Mouse (Mus musculus) C3H10T1/2 (cell line): ENCODE data around the gene Eprs. TPM values are rescaled to one million over a fixed set of nuclear protein-coding genes. Genes with fewer than 3 reads are reported as not detected.

Experiments
- polyA plus RNA-seq, 2 experiments: library from polyadenylated mRNA; unstranded; fragments of >200 nt; fragmentation: generic; extraction: Trizol; gene quantifications; one replicate each; pipeline ENCODE4 v1.2.1; 2012; ENCODE audit warnings: missing spikeins in 2 of 2

The Eprs gene
- polyA plus RNA-seq = 10 to 100 TPM in 1 of 2 experiments, 1 to 10 TPM in 1; 6.9 to 24.9 TPM

DNA sequence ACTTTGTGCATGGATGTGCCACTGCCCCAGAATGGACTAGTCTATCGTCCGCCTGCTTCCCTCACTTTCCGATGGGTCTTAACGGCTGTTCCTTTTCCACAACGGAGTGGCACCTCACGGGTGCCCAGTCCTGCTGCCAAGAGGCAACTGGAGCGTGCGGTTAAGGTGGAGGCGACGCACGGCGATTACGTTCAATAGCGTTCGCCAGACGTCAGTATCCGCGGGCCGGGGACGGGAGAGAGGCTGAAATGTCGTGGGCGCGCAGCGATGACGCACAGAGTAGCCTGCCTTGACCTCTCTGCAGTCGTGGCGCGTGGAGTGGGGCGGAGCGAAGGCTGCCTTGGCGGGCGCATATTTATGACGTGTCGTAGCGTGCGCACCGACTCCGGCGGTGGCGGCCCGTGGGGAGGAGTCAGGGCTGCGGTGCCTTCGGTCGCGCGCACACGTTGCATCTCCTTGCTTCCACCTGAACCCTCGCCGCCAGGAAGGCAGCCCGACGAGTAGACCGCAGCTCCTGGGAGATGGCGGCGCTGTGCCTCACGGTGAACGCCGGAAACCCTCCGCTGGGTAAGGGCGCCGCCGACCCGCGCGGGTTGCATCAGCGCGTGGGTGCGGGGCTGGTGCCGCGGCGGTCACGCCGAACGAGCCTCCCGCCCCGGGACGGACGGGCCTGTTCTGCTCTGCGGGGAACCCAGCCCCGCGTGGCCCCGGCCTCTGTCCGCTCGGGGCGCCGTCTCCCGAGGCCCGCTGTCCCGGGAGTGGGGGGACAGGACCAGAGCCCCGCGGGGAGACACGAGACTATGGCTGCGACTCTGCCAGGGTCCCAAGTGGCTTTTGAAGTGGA lies at the start of gene Eprs:
Eprs (plus strand) TSS at position 368 of the 844 bp plus-strand sequence.

DNA sequence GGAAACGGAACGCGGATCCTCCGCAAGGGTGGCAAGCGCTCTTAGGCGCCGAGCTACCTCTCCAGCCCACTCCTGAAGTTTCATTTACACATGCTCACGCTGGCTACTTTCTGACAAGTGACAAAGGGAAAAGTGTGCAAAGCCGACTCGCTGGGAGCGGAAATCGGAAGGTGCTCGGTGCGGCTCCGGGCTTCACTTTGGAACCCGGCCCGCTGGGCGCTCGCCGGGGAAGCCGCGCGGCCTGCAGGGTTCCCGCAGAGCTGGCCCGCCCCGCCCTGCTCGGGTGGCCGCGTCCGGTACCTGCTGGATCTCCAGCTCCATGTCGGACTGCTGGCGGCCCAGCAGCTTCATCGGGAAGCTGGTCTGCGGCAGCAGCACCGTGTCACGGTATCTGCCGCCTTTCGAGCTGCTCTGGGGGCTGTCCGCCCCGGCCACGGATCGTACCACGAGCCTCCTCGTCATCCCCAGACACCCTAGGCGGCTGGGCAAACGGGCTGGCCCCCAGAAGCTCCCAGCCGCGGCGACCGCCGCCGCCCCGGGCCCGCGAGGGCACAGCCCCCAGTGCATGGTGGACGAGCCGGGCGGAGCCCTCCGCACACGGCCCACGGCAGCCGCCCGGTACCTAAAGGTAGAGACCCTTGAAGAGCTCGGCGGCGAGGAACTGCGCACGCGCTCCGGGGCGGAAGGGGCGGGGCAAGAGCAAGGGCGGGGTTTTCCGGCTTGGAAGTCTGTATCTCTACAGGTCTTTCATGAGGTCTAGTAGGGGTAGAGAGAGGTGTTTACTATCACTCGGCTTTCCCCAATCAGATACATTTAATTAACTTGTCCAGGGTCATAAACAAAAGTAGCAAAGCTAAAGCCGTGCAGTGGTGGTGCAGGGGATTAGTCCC lies 33.9 kb upstream of the Eprs start, which contains the start of gene Iars2:
Iars2 (minus strand) TSS at position 676 of the 890 bp plus-strand sequence.

DNA sequence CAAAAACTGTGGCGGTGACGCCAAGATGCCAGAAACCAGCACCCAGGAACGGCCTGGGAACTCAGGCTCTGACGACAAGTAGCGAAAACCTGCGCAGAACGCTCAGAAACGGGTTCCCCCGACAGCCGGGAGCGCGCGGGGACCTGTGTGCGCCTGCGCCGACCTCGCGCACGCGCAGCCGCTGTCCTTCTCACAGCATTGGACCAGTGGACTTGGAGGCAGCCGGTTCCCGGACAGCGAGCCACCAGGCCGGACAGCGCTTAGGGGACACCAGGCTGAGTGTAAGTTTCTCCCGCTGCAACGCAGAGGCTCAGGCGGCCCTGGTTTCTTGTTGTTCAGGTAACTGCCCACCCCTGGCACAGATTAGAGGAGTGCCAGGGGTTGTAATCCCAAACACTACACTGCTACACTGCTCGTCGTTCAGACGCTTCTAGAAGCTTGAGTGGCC lies 30.8 kb upstream of the Eprs start, which contains the start of gene Bpnt1:
Bpnt1 (plus strand) TSS at position 167 of the 448 bp plus-strand sequence.

DNA sequence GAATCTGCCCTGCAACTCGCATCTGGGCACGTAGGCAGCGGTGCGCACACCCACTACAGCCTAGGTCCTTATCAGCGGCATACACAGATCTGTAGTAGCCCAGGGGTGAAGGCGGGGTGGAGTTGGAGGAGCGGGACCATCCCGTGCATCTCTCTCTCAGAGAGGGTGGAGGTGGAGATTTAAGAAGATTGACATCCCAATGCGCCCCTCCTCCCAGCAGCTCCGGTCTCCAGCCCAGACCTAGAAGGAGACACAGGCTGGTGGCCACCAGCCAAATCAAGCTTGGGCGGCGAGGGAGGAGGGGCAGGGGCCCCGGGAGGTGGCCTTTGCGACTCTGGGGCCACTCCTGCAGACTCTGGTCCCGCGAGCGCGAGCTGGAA lies 91.7 kb downstream of the Eprs start, which contains the start of gene Slc30a10:
Slc30a10 (plus strand) TSS at position 274 of the 380 bp plus-strand sequence.

Other genes with a start within 250 kb of the Eprs start
- 10 to 100 TPM in 1 of 2 experiments, 1 to 10 TPM in 1; 3.9 to 17.3 TPM for gene Rab3gap2, start 158.9 kb upstream of the Eprs start, polyA plus RNA-seq
- gene Iars2, start 33.6 kb upstream of the Eprs start, polyA plus RNA-seq = 10 to 100 TPM in 1 of 2 experiments, 1 to 10 TPM in 1; 1.7 to 12.2 TPM
- gene Bpnt1, start 30.9 kb upstream of the Eprs start, polyA plus RNA-seq = 1 to 10 TPM; 3.7 to 7.9 TPM
- not detected for gene Slc30a10, start 91.8 kb downstream of the Eprs start, polyA plus RNA-seq